Mouse (Mus musculus) E14TG2a.4 (cell line): ENCODE measurements around the gene Ralgds.

Experiments used
- CTCF ChIP-seq: conservative IDR thresholded peaks from 2 replicates; pipeline ENCODE4 v1.5.1; 2014; ENCODE audit warnings: low read length
- NANOG ChIP-seq: IDR thresholded peaks from 2 replicates; pipeline ENCODE4 v1.6.1; 2014; ENCODE audit warnings: borderline replicate concordance, low read length, mixed read lengths
- POU5F1 ChIP-seq: IDR thresholded peaks from 2 replicates; pipeline ENCODE4 v1.6.1; 2014; ENCODE audit warnings: low read length, borderline replicate concordance

DNA sequence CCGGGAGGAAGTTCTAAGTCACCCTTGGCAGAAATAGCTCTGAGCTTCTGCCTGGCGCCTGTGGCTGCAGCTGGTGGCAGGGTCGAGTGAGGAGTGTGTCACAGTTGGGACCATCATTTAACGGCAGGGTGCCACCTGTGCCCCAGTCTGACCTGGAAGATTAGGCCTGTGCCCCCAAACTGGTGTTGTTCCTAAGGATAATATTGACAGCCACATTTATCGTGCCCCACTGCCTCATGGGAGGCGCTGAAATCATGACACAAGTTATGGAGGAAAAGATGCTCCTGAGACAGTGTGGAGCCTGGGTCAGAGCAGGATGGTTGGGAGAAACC, 86.6 kb downstream of the Ralgds start:
- TF ChIP-seq CTCF = no peak
- TF ChIP-seq POU5F1 = no peak
- TF ChIP-seq NANOG = no peak
